Mouse (Mus musculus) kidney, embryonic 16.5 days (tissue): ENCODE results near the gene Timm8a2. TPM values are rescaled to one million over a fixed set of nuclear protein-coding genes. Genes with fewer than 3 reads are reported as not detected.
A peak's percentile ranks its signal among the peaks of the same experiment; 100 is the strongest.
"Not testable (repeated sequence)": the region's sequence is repeated elsewhere in the genome, so short reads cannot be mapped to it uniquely, and the experiment has no call there.

Experiments used
- ATAC-seq: fragments of 200-750 bp; cut with Nextera tagmentation; 2 replicates; pipeline ENCODE4 v1.8.0; 2017; ENCODE audit warnings: moderate TSS enrichment; ENCODE audit not compliant: low FRiP score, low TSS enrichment
- H3K27ac ChIP-seq: fragments of 300-500 bp; sonication (generic); 2 replicates; pipeline ENCODE4 v1.5.1; 2014; ENCODE audit warnings: low read length
- H3K27me3 ChIP-seq: fragments of 300-500 bp; sonication (generic); 2 replicates; pipeline ENCODE4 v1.6.1; 2014; ENCODE audit warnings: low read length, control low read depth, mixed read lengths; ENCODE audit not compliant: insufficient read depth
- H3K36me3 ChIP-seq: fragments of 300-500 bp; sonication (generic); 2 replicates; pipeline ENCODE4 v1.6.1; 2014; ENCODE audit warnings: low read length, control low read depth, mixed read lengths; ENCODE audit not compliant: insufficient read depth
- H3K4me1 ChIP-seq: fragments of 300-500 bp; sonication (generic); 2 replicates; pipeline ENCODE4 v1.6.1; 2014; ENCODE audit warnings: low read length, control low read depth, mixed read lengths; ENCODE audit not compliant: insufficient read depth
- H3K4me2 ChIP-seq: fragments of 300-500 bp; sonication (generic); replicated peaks from 2 replicates; pipeline ENCODE4 v1.6.1; 2014; ENCODE audit warnings: low read depth, low read length
- H3K4me3 ChIP-seq: fragments of 300-500 bp; sonication (generic); 2 replicates; pipeline ENCODE4 v1.5.1; 2014; ENCODE audit warnings: mild to moderate bottlenecking, low read length
- H3K9ac ChIP-seq: fragments of 300-500 bp; sonication (generic); replicated peaks from 2 replicates; pipeline ENCODE4 v1.6.1; 2014; ENCODE audit warnings: low read length
- H3K9me3 ChIP-seq: fragments of 300-500 bp; sonication (generic); 2 replicates; pipeline ENCODE4 v1.6.1; 2016; ENCODE audit warnings: low read length, control low read depth
- WGBS: fragments of 180-500 bp; shearing (Covaris S2); extraction: QIAGEN DNeasy Blood & Tissue Kit; methylation state at CpG from one replicate; pipeline ENCODE4 v1.1.7; 2014; 5-methylcytosine and 5-hydroxymethylcytosine counted together
- polyA plus RNA-seq: library from polyadenylated mRNA; unstranded; fragments of >200 nt; fragmentation: Nextera tagmentation; extraction: Ambion mirVana; gene quantifications from 2 replicates; pipeline ENCODE4 v1.2.1, GENCODE M21; 2015

Gene Timm8a2
- polyA plus RNA-seq, 1 experiment from 2014 or later, result not detected

- H3K36me3 ChIP-seq, result no peaks in the 10 kb centered on the region
- WGBS, result 3% methylated on average over 2 of the region's 2 CpGs
- no peaks in the 10 kb centered on the region for H3K9me3 ChIP-seq
- H3K27me3 ChIP-seq, result no peaks in the 10 kb centered on the region
- H3K4me2 ChIP-seq, result no peak overlapping the region
- no peak for ATAC-seq
- H3K9ac ChIP-seq, result no peak overlapping the region
- peaks cover 2% of the 10 kb centered on the region; the same call in 1 of the 2 replicates for H3K4me1 ChIP-seq
- no peak overlapping the region for H3K27ac ChIP-seq
- no peak overlapping the region for H3K4me3 ChIP-seq
Measured at GRCm38 (mm10) chr14:122064519-122064918, 30.0 kb downstream of the Timm8a2 start.

- no peak overlapping the region for H3K27ac ChIP-seq
- no peaks in the 10 kb centered on the region for H3K9me3 ChIP-seq
- no peak overlapping the region for H3K4me3 ChIP-seq
- H3K4me1 ChIP-seq, result peaks cover 7% of the 10 kb centered on the region; the same call in 1 of the 2 replicates
- H3K9ac ChIP-seq, result no peak overlapping the region
- no peak overlapping the region for H3K4me2 ChIP-seq
- no peaks in the 10 kb centered on the region for H3K36me3 ChIP-seq
- no peak for ATAC-seq
- no peaks in the 10 kb centered on the region for H3K27me3 ChIP-seq
- WGBS, result 64% methylated on average over 4 of the region's 4 CpGs
Measured at GRCm38 (mm10) chr14:122066243-122066642, 31.8 kb downstream of the Timm8a2 start.

GRCm38 (mm10) chr14:122068036-122068435 is 33.6 kb downstream of the Timm8a2 start:
- not testable (repeated sequence) for H3K4me3 ChIP-seq, H3K36me3 ChIP-seq, H3K9me3 ChIP-seq, H3K4me2 ChIP-seq, H3K4me1 ChIP-seq, H3K9ac ChIP-seq, H3K27ac ChIP-seq, H3K27me3 ChIP-seq, ATAC-seq
- WGBS, result 65% methylated on average over 3 of the region's 3 CpGs

GRCm38 (mm10) chr14:122068801-122069695 is 34.6 kb downstream of the Timm8a2 start:
- H3K4me2 ChIP-seq, result no peak overlapping the region
- no peak overlapping the region for H3K9ac ChIP-seq
- no peaks in the 10 kb centered on the region for H3K9me3 ChIP-seq
- no peak overlapping the region for H3K4me3 ChIP-seq
- H3K36me3 ChIP-seq, result no peaks in the 10 kb centered on the region
- no peaks in the 10 kb centered on the region for H3K27me3 ChIP-seq
- WGBS, result 55% methylated on average over 11 of the region's 11 CpGs
- H3K27ac ChIP-seq, result 0 out of 2 replicates have a peak overlapping the region, but pooled peaks have one; percentile 4
- H3K4me1 ChIP-seq, result peaks cover 7% of the 10 kb centered on the region; the same call in 1 of the 2 replicates
- no peak for ATAC-seq

- ATAC-seq, result no peak
- H3K4me3 ChIP-seq, result no peak overlapping the region
- no peak overlapping the region for H3K27ac ChIP-seq
- no peak overlapping the region for H3K4me2 ChIP-seq
- H3K9me3 ChIP-seq, result no peaks in the 10 kb centered on the region
- 75% methylated on average over 3 of the region's 3 CpGs for WGBS
- peaks cover 7% of the 10 kb centered on the region; the same call in 1 of the 2 replicates for H3K4me1 ChIP-seq
- no peaks in the 10 kb centered on the region for H3K36me3 ChIP-seq
- H3K27me3 ChIP-seq, result no peaks in the 10 kb centered on the region
- H3K9ac ChIP-seq, result no peak overlapping the region
Measured at GRCm38 (mm10) chr14:122069948-122070347, 35.5 kb downstream of the Timm8a2 start.

GRCm38 (mm10) chr14:122073422-122073821 is 38.9 kb downstream of the Timm8a2 start:
- 91% methylated on average over 5 of the region's 5 CpGs for WGBS
- no peak overlapping the region for H3K4me3 ChIP-seq
- no peak overlapping the region for H3K9ac ChIP-seq
- no peak overlapping the region for H3K27ac ChIP-seq
- H3K9me3 ChIP-seq, result no peaks in the 10 kb centered on the region
- H3K4me1 ChIP-seq, result peaks cover 7% of the 10 kb centered on the region; the same call in 1 of the 2 replicates
- H3K27me3 ChIP-seq, result no peaks in the 10 kb centered on the region
- H3K4me2 ChIP-seq, result no peak overlapping the region
- no peak for ATAC-seq
- H3K36me3 ChIP-seq, result no peaks in the 10 kb centered on the region

- H3K36me3 ChIP-seq, result no peaks in the 10 kb centered on the region
Measured at GRCm38 (mm10) chr14:122074360-122074759, 39.9 kb downstream of the Timm8a2 start.

GRCm38 (mm10) chr14:122075485-122076200 is 41.2 kb downstream of the Timm8a2 start:
- Histone ChIP-seq H3K4me2 (no peak overlapping the region), H3K9ac (no peak overlapping the region), H3K27me3 (no peaks in the 10 kb centered on the region), H3K9me3 (no peaks in the 10 kb centered on the region), H3K27ac (no peak overlapping the region), H3K4me1 (no peaks in the 10 kb centered on the region), H3K4me3 (no peak overlapping the region), H3K36me3 (no peaks in the 10 kb centered on the region)
- WGBS, result 85% methylated on average over 21 of the region's 21 CpGs
- ATAC-seq, result no peak

More at GRCm38 (mm10) chr14:122074360-122074759, 39.9 kb downstream of the Timm8a2 start:
- Histone ChIP-seq H3K9ac (no peak overlapping the region), H3K4me1 (peaks cover 6% of the 10 kb centered on the region; the same call in 1 of the 2 replicates), H3K4me3 (no peak overlapping the region), H3K27me3 (no peaks in the 10 kb centered on the region), H3K4me2 (no peak overlapping the region), H3K9me3 (no peaks in the 10 kb centered on the region), H3K27ac (no peak overlapping the region)
- 68% methylated on average over 10 of the region's 10 CpGs for WGBS
- ATAC-seq, result no peak

GRCm38 (mm10) chr14:122077017-122077416 is 42.5 kb downstream of the Timm8a2 start:
- Histone ChIP-seq H3K4me1 (no peaks in the 10 kb centered on the region), H3K9me3 (no peaks in the 10 kb centered on the region), H3K9ac (no peak overlapping the region), H3K4me2 (no peak overlapping the region), H3K4me3 (no peak overlapping the region), H3K27ac (no peak overlapping the region), H3K36me3 (no peaks in the 10 kb centered on the region), H3K27me3 (no peaks in the 10 kb centered on the region)
- 79% methylated on average over 3 of the region's 3 CpGs for WGBS
- no peak for ATAC-seq
